Mouse (Mus musculus) left cerebral cortex, postnatal 10 days (tissue): Measurements from ENCODE around the gene Lcmt2. TPM values are rescaled to one million over a fixed set of nuclear protein-coding genes. Genes with fewer than 3 reads are reported as not detected.
A peak's percentile ranks its signal among the peaks of the same experiment; 100 is the strongest.

Source experiments
- DNase-seq, 2 experiments: peaks; one replicate each; pipeline ENCODE4 v3.0.0; 2021 to 2022; ENCODE audit warnings: low spot score in 2 of 2, mixed read lengths in 1 of 2; ENCODE audit errors: extremely low spot score in 1 of 2
- intact Hi-C: fragments of 180-260 bp; cut with DNase I; formaldehyde crosslinking; loops from one replicate; pipeline ENCODE4 v1.15.1; 2025
- total RNA-seq, 2 experiments: library from RNA; stranded (reverse); gene quantifications; 2 replicates each; pipeline ENCODE4 v1.2.3; 2021

The Lcmt2 gene
- total RNA-seq: 1 to 10 TPM; 8.0 to 8.9 TPM

- intact Hi-C loops: no loop called here
- peak; percentile 91 to 93 for DNase-seq
Measured at GRCm38 (mm10) chr2:121140018-121140882, at the start of gene Lcmt2, which contains the start of gene Adal. TSS of gene Lcmt2 (minus strand) at chr2:121140653. TSS of gene Adal (plus strand) at chr2:121140428.

DNA sequence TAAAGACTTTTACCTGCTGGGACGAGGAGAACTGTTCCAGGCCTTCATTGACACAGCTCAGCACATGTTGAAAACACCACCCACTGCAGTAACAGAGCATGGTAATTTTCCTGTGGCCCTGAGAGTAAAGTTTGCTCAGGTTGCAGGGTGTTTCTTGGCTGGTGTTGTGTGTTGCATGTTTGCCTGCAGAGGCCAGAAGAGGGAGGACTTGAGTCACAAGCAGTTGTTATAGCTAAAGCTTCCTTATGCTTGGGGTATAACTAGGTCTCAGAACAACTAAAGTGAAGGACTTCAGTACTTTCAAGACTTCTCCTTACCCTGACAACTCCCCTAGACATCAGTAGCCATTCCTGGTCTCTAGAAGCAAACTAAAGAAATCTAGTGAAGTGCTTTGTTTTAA lies 48.1 kb upstream of the Lcmt2 start:
- no peak for DNase-seq
- intact Hi-C loops: no loop called here

DNA sequence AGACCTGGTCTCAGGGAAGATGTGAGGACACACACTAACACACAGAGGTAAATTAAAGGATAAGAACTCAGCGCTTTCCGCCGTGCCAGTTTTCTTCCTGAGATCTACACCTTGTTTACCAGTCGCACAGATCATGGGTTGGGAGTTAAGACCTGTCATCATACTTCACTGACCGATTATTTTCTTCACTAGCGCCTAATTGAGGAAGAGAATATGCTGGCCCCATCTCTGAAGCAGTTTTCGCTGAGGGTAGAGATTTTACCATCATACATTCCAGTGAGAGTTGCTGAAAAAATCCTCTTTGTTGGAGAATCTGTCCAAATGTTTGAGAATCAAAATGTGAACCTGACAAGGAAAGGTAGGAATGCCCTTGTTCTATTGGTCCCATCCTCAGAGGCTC lies 43.7 kb upstream of the Lcmt2 start:
- intact Hi-C loops: no loop called here
- no peak for DNase-seq

DNA sequence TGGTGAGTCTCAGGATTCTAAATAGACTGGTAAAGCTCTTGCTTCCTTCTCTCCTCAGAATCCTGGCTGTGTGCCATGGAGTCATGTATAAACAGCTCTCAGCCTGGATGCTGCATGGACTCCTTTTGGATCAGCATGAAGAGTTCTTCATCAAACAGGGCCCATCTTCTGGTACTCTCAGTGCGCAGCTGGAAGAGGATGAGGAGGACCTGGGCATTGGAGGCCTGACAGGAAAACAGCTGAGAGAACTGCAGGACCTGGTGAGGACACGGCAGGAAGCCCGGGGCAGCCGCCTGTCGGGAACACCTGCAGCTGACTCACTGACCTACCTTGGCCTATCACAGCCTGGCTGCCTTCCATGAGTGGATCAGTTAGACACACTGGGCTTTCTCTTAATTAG lies 43.0 kb upstream of the Lcmt2 start:
- DNase-seq: peak in 1 of 2 experiments; percentile 41
- intact Hi-C loops: no loop called here

- no peak for DNase-seq
- intact Hi-C loops: no loop called here
Measured at GRCm38 (mm10) chr2:121178828-121179479, 38.5 kb upstream of the Lcmt2 start.

DNA sequence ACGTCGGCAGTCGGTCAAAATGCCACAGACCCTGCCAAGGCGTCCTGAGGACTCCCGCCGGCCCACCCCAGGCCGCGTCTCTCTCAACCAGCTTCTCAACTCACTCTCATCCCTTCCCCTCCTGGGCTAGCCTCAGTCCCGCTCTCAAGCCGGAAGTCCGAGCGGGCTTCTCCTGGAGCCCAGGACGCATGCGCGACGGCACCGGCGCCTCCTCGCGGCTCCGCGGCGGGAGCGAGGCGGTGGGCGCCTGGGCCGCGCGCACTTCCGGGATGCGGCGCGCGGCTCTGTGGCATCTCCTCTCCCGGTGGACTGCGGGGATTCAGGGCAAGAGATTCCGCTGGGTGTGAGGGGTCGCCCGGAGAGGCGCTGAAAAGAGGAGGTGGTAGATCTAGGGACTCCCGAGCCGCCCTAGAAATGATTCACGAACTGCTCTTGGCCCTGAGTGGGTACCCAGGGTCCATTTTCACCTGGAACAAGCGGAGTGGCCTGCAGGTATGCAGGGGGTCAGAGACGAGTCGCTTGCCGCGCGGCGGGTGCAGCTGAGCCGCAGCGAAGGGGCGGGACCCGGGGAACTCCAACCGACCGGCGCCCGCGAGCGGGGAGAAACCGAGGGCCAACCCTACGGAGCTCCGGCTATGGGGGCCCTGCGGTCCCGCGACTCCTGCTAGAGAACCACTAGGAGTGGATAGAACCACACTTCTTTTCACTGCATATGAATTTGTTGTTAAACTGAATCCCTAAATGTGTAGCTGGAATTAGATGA lies 30.7 kb upstream of the Lcmt2 start, which contains the start of gene Zscan29:
Gene Zscan29 (minus strand): TSS at position 146 of the 763 bp plus-strand sequence.
- intact Hi-C loops: no loop called here
- DNase-seq: peak; percentile 81 to 93

GRCm38 (mm10) chr2:121170481-121170971 lies 30.1 kb upstream of the Lcmt2 start, which contains the start of gene Tubgcp4:
TSS of gene Tubgcp4 (plus strand) at chr2:121170654.
- intact Hi-C loops: no loop called here
- no peak for DNase-seq

GRCm38 (mm10) chr2:121169902-121170301 lies 29.4 kb upstream of the Lcmt2 start:
- intact Hi-C loops: no loop called here

GRCm38 (mm10) chr2:121169173-121169572 lies 28.7 kb upstream of the Lcmt2 start:
- DNase-seq: no peak
- intact Hi-C loops: no loop called here

More at GRCm38 (mm10) chr2:121169902-121170301, 29.4 kb upstream of the Lcmt2 start:
- peak; percentile 13 to 30 for DNase-seq

- DNase-seq: no peak
- intact Hi-C loops: no loop called here
Measured at GRCm38 (mm10) chr2:121153100-121153499, 12.6 kb upstream of the Lcmt2 start.

DNA sequence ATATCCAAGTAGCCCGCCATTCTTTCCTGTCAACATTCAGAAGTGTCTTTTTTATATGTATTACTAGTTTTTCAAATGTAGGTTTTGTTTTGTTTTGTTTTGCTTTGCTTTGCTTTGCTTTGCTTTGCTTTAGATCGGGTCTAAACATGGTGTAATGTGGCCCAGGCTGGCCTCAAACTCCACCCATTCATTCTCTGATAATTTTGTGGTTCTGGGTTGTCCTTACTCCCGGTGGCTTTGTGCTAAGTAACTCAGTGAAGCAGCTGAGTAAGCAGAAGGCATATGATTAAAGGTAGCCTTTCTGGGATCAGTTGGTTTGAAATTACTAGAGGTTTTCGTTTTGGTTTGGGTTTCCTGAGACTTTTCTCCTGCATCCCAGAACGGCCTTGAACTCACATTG lies 9.2 kb upstream of the Lcmt2 start:
- intact Hi-C loops: no loop called here
- no peak for DNase-seq

DNA sequence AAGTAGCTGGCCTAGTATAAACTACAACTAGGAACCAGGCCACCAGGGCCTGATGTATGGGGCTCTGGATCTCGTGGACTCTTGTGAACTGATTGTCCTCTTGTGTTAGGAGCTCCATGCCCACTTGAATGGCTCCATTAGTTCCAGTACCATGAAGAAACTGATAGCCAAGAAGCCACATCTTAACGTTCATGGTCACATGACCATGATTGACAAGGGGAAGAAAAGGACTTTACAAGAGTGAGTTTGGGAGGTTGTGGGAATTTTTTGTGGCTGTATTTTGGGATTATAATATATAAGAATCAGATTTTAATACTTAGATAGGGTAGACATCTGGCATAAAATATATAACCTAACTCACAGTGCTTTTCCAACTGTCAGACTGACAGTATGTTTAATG lies 2.0 kb upstream of the Lcmt2 start:
- intact Hi-C loops: no loop called here
- no peak for DNase-seq

DNA sequence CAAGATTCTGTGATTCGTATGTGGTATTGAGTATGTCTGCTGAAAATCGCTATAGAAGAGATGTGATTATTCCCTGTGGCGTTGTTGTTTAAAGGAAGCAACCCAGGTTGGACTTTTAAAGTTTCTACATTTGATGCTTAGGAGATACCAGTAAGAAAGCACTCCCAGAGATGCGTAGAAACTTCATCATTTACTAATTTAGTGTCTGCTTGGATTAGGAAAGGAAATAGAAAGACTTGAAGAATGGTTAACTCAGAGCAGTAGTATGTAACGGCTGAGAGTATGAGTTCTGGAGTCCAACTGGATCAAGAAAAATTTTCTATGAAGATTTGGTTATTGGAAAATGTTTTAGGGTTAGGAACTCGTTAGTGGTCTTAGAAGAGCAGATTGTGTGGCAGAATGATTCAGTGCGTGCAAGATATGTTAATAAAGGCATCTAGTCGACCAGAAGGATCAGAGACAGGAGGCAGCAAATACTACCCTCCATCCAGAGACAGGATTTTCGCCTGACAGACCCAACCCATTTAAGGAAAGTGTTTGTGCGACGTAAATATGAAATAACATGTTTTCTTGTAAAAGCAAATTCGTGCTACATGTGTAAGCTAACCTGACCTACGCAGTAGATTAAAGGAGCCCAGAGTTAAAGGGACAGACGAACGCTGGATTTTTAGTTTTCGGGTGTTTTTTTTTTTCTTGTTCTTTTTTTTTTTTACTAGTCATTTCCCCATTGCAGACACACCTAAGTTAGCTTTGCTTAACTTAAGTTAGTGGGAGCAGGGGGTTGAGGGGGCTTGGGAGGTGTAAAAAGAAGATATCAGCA lies 973 bp upstream of the Lcmt2 start:
- intact Hi-C loops: no loop called here
- no peak for DNase-seq

DNA sequence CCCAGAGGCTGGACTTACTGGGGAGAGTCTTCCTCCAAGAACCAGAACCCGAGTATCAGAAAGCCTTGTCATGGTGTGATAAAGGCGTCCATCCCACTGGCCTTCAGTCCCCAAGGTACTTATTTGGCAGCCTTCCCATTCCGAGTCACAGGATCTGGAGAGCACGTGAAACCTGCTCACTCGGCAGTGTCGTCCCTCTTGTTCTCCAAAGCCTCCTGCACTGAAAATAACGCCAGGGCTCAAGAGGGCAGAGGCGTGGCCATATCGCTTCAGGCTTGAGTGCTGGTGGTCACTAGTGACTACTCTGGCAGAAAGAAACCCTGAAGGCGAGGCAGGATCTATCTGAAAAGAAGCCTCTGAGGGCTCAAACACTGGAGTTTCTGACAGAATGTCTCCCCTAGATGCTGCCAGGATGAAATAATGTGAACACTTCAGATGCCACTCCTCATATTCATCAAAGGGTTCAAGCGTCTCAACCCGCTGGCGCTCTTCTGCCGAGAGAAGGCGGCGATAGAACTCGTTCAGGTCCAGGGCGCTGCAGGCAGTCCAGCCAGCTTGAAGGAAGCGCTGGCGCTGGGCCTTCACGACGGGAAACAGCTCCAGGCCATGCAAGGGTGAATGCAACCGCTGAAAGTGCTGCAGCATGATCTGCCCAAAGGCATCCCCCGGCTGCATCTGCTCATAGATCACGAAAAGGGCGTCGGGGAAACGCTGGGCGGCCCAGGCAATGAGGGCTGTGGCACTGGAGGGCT lies 1.0 kb downstream of the Lcmt2 start:
- intact Hi-C loops: no loop called here
- peak; percentile 8 to 28 for DNase-seq

GRCm38 (mm10) chr2:121137371-121137770 lies 3.1 kb downstream of the Lcmt2 start:
- intact Hi-C loops: no loop called here
- no peak for DNase-seq

GRCm38 (mm10) chr2:121132822-121133221 lies 7.6 kb downstream of the Lcmt2 start:
- no peak for DNase-seq
- intact Hi-C loops: no loop called here

DNA sequence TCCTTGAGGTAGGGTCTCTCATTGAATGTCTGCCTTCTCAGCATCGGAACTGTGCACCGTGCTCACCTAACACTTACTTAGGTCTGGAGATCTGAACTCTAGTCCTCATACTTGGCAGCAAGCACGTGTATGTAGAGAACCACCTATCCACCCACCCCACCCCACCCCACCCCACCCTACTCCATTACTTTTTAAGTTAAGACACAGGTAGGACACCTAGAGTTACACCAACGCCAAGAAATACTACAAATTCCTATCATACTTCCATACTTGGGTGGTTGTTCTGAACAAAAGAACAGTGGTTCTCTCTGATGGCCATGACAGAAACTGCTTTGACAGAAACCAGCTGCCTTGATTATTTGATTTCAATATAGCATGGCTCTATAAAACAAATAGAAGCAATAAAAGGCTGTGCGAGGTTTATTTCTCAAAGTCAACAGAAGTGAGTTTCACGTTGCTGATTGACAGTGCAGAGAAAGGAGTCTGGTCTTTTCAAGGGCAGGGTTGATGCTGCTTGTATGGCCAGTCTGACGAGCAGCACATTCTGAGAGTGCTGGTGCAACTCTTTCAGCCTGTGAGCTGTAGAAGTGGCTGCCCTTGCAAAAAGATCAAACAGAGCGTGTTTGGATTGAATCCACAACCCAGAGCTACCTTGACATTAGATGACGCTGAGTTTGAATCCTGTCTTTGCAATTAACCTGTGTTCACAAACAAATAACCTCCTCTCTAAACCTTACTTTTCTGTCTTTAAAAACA lies 11.4 kb downstream of the Lcmt2 start:
- no peak for DNase-seq
- intact Hi-C loops: no loop called here
